Mouse (Mus musculus): ENCODE data around the gene Iqch.

- TF ChIP-seq CTCF (IDR thresholded peaks at IDR 0.05; ENCODE audit: low read depth), result no peak
- no peak for TF ChIP-seq EP300 (IDR thresholded peaks at IDR 0.05; ENCODE audit: low read depth)
These were observed 100.8 kb downstream of the Iqch start for GRCm38 (mm10) chr9:63501516-63501915.

Measured in liver, postnatal 0 days (tissue).